26 mouse cellular contexts compared by ENCODE assay signal in the genomic region with DNA sequence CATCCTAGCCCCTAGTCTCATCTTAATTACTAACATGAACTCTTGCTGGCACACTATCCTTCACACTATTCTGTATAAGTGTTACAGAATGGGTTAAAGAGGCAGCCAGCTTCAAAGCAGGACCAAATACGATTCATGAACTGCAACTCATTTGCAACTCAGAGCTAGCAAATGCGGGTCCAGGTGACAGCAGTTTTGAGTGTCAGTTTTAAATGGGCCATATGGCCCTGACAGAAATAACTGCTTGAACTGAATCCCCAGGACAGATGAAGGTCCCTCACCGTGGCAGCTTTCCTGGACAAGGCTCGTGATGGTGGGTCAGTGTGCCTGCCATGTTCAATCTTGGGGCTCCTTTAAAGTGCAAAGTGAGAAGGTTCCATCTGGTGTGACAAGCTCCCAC. TPM values are rescaled to one million over a fixed set of nuclear protein-coding genes. Genes with fewer than 3 reads are reported as not detected.
DNase-seq lines count a peak whose midpoint lies in the region; ATAC-seq and TF ChIP-seq lines count a peak whose summit lies in the region.
"Had no signal": no experiment of that assay in that cellular context is flagged by ENCODE, and none has a peak within 500 bp of the region (broad histone marks: within the 10 kb centered on the region; RNA-seq: fewer than 3 reads in every experiment).

No protein-coding gene starts in this region.

- H3K9ac ChIP-seq in forebrain, embryonic 15.5 days (replicated peaks): no peak overlapping the region
- no peak overlapping the region for H3K9ac ChIP-seq in forebrain, embryonic 11.5 days (ENCODE audit: low read length)
- no peak overlapping the region for H3K9ac ChIP-seq in CH12.LX (ENCODE audit: insufficient read depth, low read depth)
- no peak overlapping the region for H3K9ac ChIP-seq in stomach, postnatal 0 days (ENCODE audit: low read length)
- H3K9ac ChIP-seq: intestine, embryonic 15.5 days; limb, embryonic 12.5 days; midbrain, embryonic 13.5 days had no signal

- peak; percentile 66 for ATAC-seq in forebrain, embryonic 15.5 days (replicated peaks)
- ATAC-seq in forebrain, embryonic 11.5 days (replicated peaks; ENCODE audit: low FRiP score): no peak
- no peak for ATAC-seq in stomach, postnatal 0 days (ENCODE audit: low FRiP score, low TSS enrichment)
- ATAC-seq: hindbrain, embryonic 16.5 days; intestine, embryonic 15.5 days; midbrain, embryonic 13.5 days had no signal

- peaks cover 24% of the 10 kb centered on the region for H3K36me3 ChIP-seq in forebrain, embryonic 15.5 days
- H3K36me3 ChIP-seq in forebrain, embryonic 11.5 days (ENCODE audit: control insufficient read depth, insufficient read depth, low read length): peaks cover 5% of the 10 kb centered on the region; the same call in 1 of the 2 replicates
- peaks cover 12 to 41% of the 10 kb centered on the region in 2 experiments for H3K36me3 ChIP-seq in CH12.LX (replicated peaks in 1 of 2; ENCODE audit: control insufficient read depth in 1 of 2, insufficient read depth in 1 of 2, low read length in 1 of 2)
- no peaks in the 10 kb centered on the region for H3K36me3 ChIP-seq in stomach, postnatal 0 days (ENCODE audit: control insufficient read depth, insufficient read depth, low read length)
- H3K36me3 ChIP-seq: intestine, embryonic 15.5 days had no signal

- no peak for DNase-seq in forebrain, embryonic 11.5 days (ENCODE audit: low spot score)
- DNase-seq in CH12.LX (ENCODE audit: extremely low read depth): no peak
- peak; percentile 71 for DNase-seq in brain, embryonic 14.5 days (ENCODE audit: low read depth)
- DNase-seq in cerebellum, postnatal 10 days: peak; percentile 55 to 61
- DNase-seq in stomach, postnatal 0 days (ENCODE audit: low spot score): no peak
- no peak for DNase-seq in left cerebral cortex, postnatal 10 days (ENCODE audit: extremely low spot score in 1 of 2, low spot score in 2 of 2)
- DNase-seq in gastrocnemius, postnatal 14 days: no peak
- DNase-seq: adrenal gland, postnatal 10 days; B cell, adult 2 months; kidney, postnatal 25 days; layer of hippocampus, postnatal 36 days; lung, adult 18-20 months; lung, postnatal 14 days; retina, postnatal 1 day; right cerebral cortex, postnatal 25 days; spleen, adult 18-20 months had no signal

- no peaks in the 10 kb centered on the region for H3K27me3 ChIP-seq in forebrain, embryonic 15.5 days
- H3K27me3 ChIP-seq in forebrain, embryonic 11.5 days (ENCODE audit: control insufficient read depth, insufficient read depth, low read length): no peaks in the 10 kb centered on the region
- H3K27me3 ChIP-seq in CH12.LX (replicated peaks): no peaks in the 10 kb centered on the region
- H3K27me3 ChIP-seq in stomach, postnatal 0 days (ENCODE audit: control insufficient read depth, insufficient read depth, low read length): no peaks in the 10 kb centered on the region
- H3K27me3 ChIP-seq: intestine, embryonic 15.5 days; limb, embryonic 12.5 days; midbrain, embryonic 13.5 days had no signal

- no peak for TF ChIP-seq CTCF in CH12.LX (conservative IDR thresholded peaks at IDR 0.05 in 1 of 2, IDR thresholded peaks at IDR 0.05 in 1 of 2; ENCODE audit: low read depth in 2 of 2, low read length in 2 of 2)
- no peak for TF ChIP-seq CTCF in brain, embryonic 14.5 days (IDR thresholded peaks at IDR 0.05; ENCODE audit: borderline replicate concordance, extremely low read depth, insufficient read depth, insufficient read length)
- no peak for TF ChIP-seq CTCF in stomach, postnatal 0 days (IDR thresholded peaks at IDR 0.05; ENCODE audit: low read depth)

- no peak for TF ChIP-seq POLR2A in CH12.LX (IDR thresholded peaks at IDR 0.05; ENCODE audit: low read depth, low read length)
- no peak for TF ChIP-seq POLR2A in brain, embryonic 14.5 days (IDR thresholded peaks at IDR 0.05; ENCODE audit: borderline replicate concordance, extremely low read depth, insufficient read depth, insufficient read length, poor library complexity, severe bottlenecking)

- dilution Hi-C loops in CH12.LX (cut with MboI; ENCODE audit: extremely low pct_ligation_motif_present, extremely low pct_unique_long_range_greater_than_20kb, low sequenced_read_pairs): no loop called here

- H3K4me1 ChIP-seq in forebrain, embryonic 15.5 days: peaks cover 9% of the 10 kb centered on the region
- H3K4me1 ChIP-seq in forebrain, embryonic 11.5 days (replicated peaks; ENCODE audit: control insufficient read depth, insufficient read depth, low read length): 0 out of 2 replicates have a peak, but pooled peaks cover 2% of the 10 kb centered on the region
- H3K4me1 ChIP-seq in CH12.LX (ENCODE audit: control insufficient read depth in 1 of 2, insufficient read depth in 2 of 2): peaks cover 25 to 84% of the 10 kb centered on the region in 2 experiments
- H3K4me1 ChIP-seq in stomach, postnatal 0 days (replicated peaks; ENCODE audit: control insufficient read depth, insufficient read depth): no peaks in the 10 kb centered on the region
- H3K4me1 ChIP-seq: intestine, embryonic 15.5 days had no signal

- in situ Hi-C loops in CH12.LX (cut with MboI; ENCODE audit: low pct_ligation_motif_present, low pct_unique_long_range_greater_than_20kb, low sequenced_read_pairs): no loop called here

- no peak overlapping the region for H3K4me2 ChIP-seq in forebrain, embryonic 15.5 days (replicated peaks)
- H3K4me2 ChIP-seq in forebrain, embryonic 11.5 days (ENCODE audit: low read depth, low read length, severe bottlenecking): no peak overlapping the region
- H3K4me2 ChIP-seq in CH12.LX (ENCODE audit: insufficient read depth, low read depth, poor library complexity, severe bottlenecking): no peak overlapping the region
- H3K4me2 ChIP-seq in stomach, postnatal 0 days (replicated peaks; ENCODE audit: low read depth): no peak overlapping the region
- H3K4me2 ChIP-seq: intestine, embryonic 15.5 days; limb, embryonic 12.5 days; liver, embryonic 11.5 days; midbrain, embryonic 13.5 days had no signal

- no peaks in the 10 kb centered on the region for H3K79me2 ChIP-seq in CH12.LX (replicated peaks; ENCODE audit: control insufficient read depth, extremely low read depth, insufficient read depth, poor library complexity, severe bottlenecking)

- no peak for TF ChIP-seq EP300 in CH12.LX (IDR thresholded peaks at IDR 0.05; ENCODE audit: low read length)
- TF ChIP-seq EP300 in stomach, postnatal 0 days (optimal IDR thresholded peaks at IDR 0.05): no peak

- WGBS in forebrain, embryonic 15.5 days: 48% methylated on average over 4 of the region's 4 CpGs
- WGBS in forebrain, embryonic 11.5 days: 87% methylated on average over 4 of the region's 4 CpGs
- 73% methylated on average over 4 of the region's 4 CpGs for WGBS in stomach, postnatal 0 days

- TF ChIP-seq RAD21 in CH12.LX (IDR thresholded peaks at IDR 0.05; ENCODE audit: low read depth, low read length): no peak

- H3K27ac ChIP-seq in forebrain, embryonic 15.5 days (replicated peaks): no peak overlapping the region
- H3K27ac ChIP-seq in forebrain, embryonic 11.5 days (ENCODE audit: low read depth, low read length): no peak overlapping the region
- H3K27ac ChIP-seq in CH12.LX (ENCODE audit: insufficient read depth, low read depth): 0 out of 2 replicates have a peak overlapping the region, but pooled peaks have one; percentile 12
- H3K27ac ChIP-seq in stomach, postnatal 0 days (replicated peaks): no peak overlapping the region
- H3K27ac ChIP-seq: hindbrain, embryonic 10.5 days; intestine, embryonic 15.5 days; layer of hippocampus, adult 2 months; limb, embryonic 12.5 days; midbrain, embryonic 13.5 days had no signal

- no peaks in the 10 kb centered on the region for H3K9me3 ChIP-seq in forebrain, embryonic 15.5 days
- no peaks in the 10 kb centered on the region for H3K9me3 ChIP-seq in forebrain, embryonic 11.5 days (ENCODE audit: control insufficient read depth, low read length)
- H3K9me3 ChIP-seq in CH12.LX (replicated peaks; ENCODE audit: low read length): peaks cover 2% of the 10 kb centered on the region
- no peaks in the 10 kb centered on the region for H3K9me3 ChIP-seq in stomach, postnatal 0 days (ENCODE audit: control insufficient read depth, low read length)
- H3K9me3 ChIP-seq: hindbrain, embryonic 10.5 days; intestine, embryonic 15.5 days; limb, embryonic 12.5 days; midbrain, embryonic 13.5 days had no signal

- intact Hi-C loops in left cerebral cortex, postnatal 10 days (cut with DNase I): no loop called here
- intact Hi-C loops in gastrocnemius, postnatal 14 days (cut with DNase I; ENCODE audit: low total_unique reads): no loop called here

- no peak overlapping the region for H3K4me3 ChIP-seq in forebrain, embryonic 15.5 days
- no peak overlapping the region for H3K4me3 ChIP-seq in forebrain, embryonic 11.5 days (ENCODE audit: low read depth, low read length)
- no peak overlapping the region for H3K4me3 ChIP-seq in CH12.LX (replicated peaks in 1 of 3; ENCODE audit: low read depth in 2 of 3, low read length in 2 of 3, poor library complexity in 1 of 3)
- no peak overlapping the region for H3K4me3 ChIP-seq in stomach, postnatal 0 days (ENCODE audit: low read depth, low read length)
- H3K4me3 ChIP-seq: hindbrain, embryonic 10.5 days; intestine, embryonic 15.5 days; layer of hippocampus, adult 2 months; limb, embryonic 12.5 days; midbrain, embryonic 13.5 days had no signal

TF ChIP-seq in CH12.LX, 34 proteins besides CTCF, POLR2A, EP300 and RAD21:
- 0 out of 2 replicates have a peak, but pooled peaks have one; percentile 6 for TF ChIP-seq IRF4 (IDR thresholded peaks at IDR 0.05; ENCODE audit: low read depth, low read length)
- TF ChIP-seq ZKSCAN1 (IDR thresholded peaks at IDR 0.05; ENCODE audit: borderline replicate concordance, low read depth, low read length): no peak

RNA-seq across cellular contexts. Expression of a gene that starts 7.1 kb away (rescaled TPM):
- polyA plus RNA-seq in forebrain, embryonic 15.5 days (2015; fragmentation: Nextera tagmentation; extraction: Ambion mirVana): 12.4 and 15.8 TPM in 2 replicates
- 21.5 and 22.2 TPM in 2 replicates for polyA plus RNA-seq in forebrain, embryonic 11.5 days (2014; fragmentation: Nextera tagmentation; extraction: Ambion mirVana)
- 9.2 and 13.8 TPM in 2 replicates for total RNA-seq in CH12.LX (2012; rRNA removed)
- total RNA-seq in CH12.LX (2014; rRNA removed): 4.7 and 5.4 TPM in 2 replicates
- polyA plus RNA-seq in CH12.LX (2012; ENCODE audit: insufficient read length, low read depth): 15.3 and 15.7 TPM in 2 replicates
- 35.5 and 43.3 TPM in 2 replicates for polyA plus RNA-seq in brain, embryonic 14.5 days (2012; rRNA removed)
- 2.7 and 3.2 TPM in 2 replicates for polyA plus RNA-seq in stomach, postnatal 0 days (2015; fragmentation: Nextera tagmentation; extraction: Ambion mirVana)
- total RNA-seq in left cerebral cortex, postnatal 10 days (2021): 1 to 10 TPM in 1 of 2 experiments, under 1 TPM in 1; 0.94 to 1.1 TPM
- 1 to 10 TPM; 4.3 TPM for total RNA-seq in gastrocnemius, postnatal 14 days (2021)
- total RNA-seq: megakaryocyte progenitor cell, adult 5-6 weeks; MEL had no signal

RNA-seq across cellular contexts. Expression of a gene that starts 55.4 kb away (rescaled TPM):
- 477 and 483 TPM in 2 replicates for polyA plus RNA-seq in forebrain, embryonic 15.5 days (2015; fragmentation: Nextera tagmentation; extraction: Ambion mirVana)
- polyA plus RNA-seq in forebrain, embryonic 11.5 days (2014; fragmentation: Nextera tagmentation; extraction: Ambion mirVana): 484 and 515 TPM in 2 replicates
- total RNA-seq in CH12.LX (2012; rRNA removed) (127 and 139 TPM in 2 replicates), CH12.LX (2014; rRNA removed) (219 and 225 TPM in 2 replicates)
- 233 and 294 TPM in 2 replicates for polyA plus RNA-seq in CH12.LX (2012; ENCODE audit: insufficient read length, low read depth)
- 449 and 465 TPM in 2 replicates for polyA plus RNA-seq in brain, embryonic 14.5 days (2012; rRNA removed)
- polyA plus RNA-seq in stomach, postnatal 0 days (2015; fragmentation: Nextera tagmentation; extraction: Ambion mirVana): 225 and 226 TPM in 2 replicates
- 100 to 1,000 TPM; 407 to 420 TPM for total RNA-seq in left cerebral cortex, postnatal 10 days (2021)
- 100 to 1,000 TPM; 156 to 165 TPM for total RNA-seq in gastrocnemius, postnatal 14 days (2021)

Comparison
In these comparisons a context has a peak if more than half of its experiments do, and no peak if none do; other contexts are left out.
1. DNase-seq: peak in brain, embryonic 14.5 days (single experiment) and cerebellum, postnatal 10 days (2 of 2); none in forebrain, embryonic 11.5 days (single experiment), CH12.LX (single experiment), stomach, postnatal 0 days (single experiment), left cerebral cortex, postnatal 10 days (0 of 2) and gastrocnemius, postnatal 14 days (single experiment).